Mouse (Mus musculus) heart, embryonic 15.5 days (tissue): ENCODE results near the gene Tc2n. TPM values are rescaled to one million over a fixed set of nuclear protein-coding genes. Genes with fewer than 3 reads are reported as not detected.

Experiments used
- ATAC-seq: fragments of 200-750 bp; cut with Nextera tagmentation; replicated peaks from 2 replicates; pipeline ENCODE4 v1.8.0; 2017; ENCODE audit warnings: low read depth, moderate TSS enrichment; ENCODE audit not compliant: insufficient number of reproducible peaks, insufficient read depth, low FRiP score
- H3K27ac ChIP-seq: fragments of 300-500 bp; sonication (generic); 2 replicates; pipeline ENCODE4 v1.5.1; 2015; ENCODE audit warnings: mild to moderate bottlenecking, inconsistent platforms
- H3K27me3 ChIP-seq: fragments of 300-500 bp; sonication (generic); 2 replicates; pipeline ENCODE4 v1.6.1; 2015; ENCODE audit warnings: inconsistent platforms
- H3K36me3 ChIP-seq: fragments of 300-500 bp; sonication (generic); 2 replicates; pipeline ENCODE4 v1.6.1; 2015; ENCODE audit warnings: mild to moderate bottlenecking, inconsistent platforms
- H3K4me1 ChIP-seq: fragments of 300-500 bp; sonication (generic); replicated peaks from 2 replicates; pipeline ENCODE4 v1.6.1; 2015; ENCODE audit warnings: inconsistent platforms
- H3K4me2 ChIP-seq: fragments of 300-500 bp; sonication (generic); 2 replicates; pipeline ENCODE4 v1.6.1; 2015; ENCODE audit warnings: inconsistent platforms, mild to moderate bottlenecking, moderate library complexity
- H3K4me3 ChIP-seq: fragments of 300-500 bp; sonication (generic); 2 replicates; pipeline ENCODE4 v1.5.1; 2015; ENCODE audit warnings: mild to moderate bottlenecking, inconsistent platforms
- H3K9ac ChIP-seq: fragments of 300-500 bp; sonication (generic); 2 replicates; pipeline ENCODE4 v1.6.1; 2015; ENCODE audit warnings: mild to moderate bottlenecking, inconsistent platforms
- H3K9me3 ChIP-seq: fragments of 300-500 bp; sonication (generic); replicated peaks from 2 replicates; pipeline ENCODE4 v1.6.1; 2016; ENCODE audit warnings: inconsistent platforms
- WGBS: fragments of 180-500 bp; shearing (Covaris S2); methylation state at CpG from one replicate; pipeline ENCODE4 v1.1.7; 2015; ENCODE audit warnings: mixed read lengths; 5-methylcytosine and 5-hydroxymethylcytosine counted together
- polyA plus RNA-seq: library from polyadenylated mRNA; unstranded; fragments of >200 nt; fragmentation: Nextera tagmentation; extraction: Ambion mirVana; gene quantifications from 2 replicates; pipeline ENCODE4 v1.2.1, GENCODE M21; 2015

The Tc2n gene
- 0.49 and 0.74 TPM in 2 replicates for polyA plus RNA-seq

GRCm38 (mm10) chr12:101718054-101718754, at the start of gene Tc2n:
Tc2n (minus strand) TSS chr12:101718523.
- no peaks in the 10 kb centered on the region for H3K9me3 ChIP-seq
- ATAC-seq: peak; percentile 92
- H3K4me3 ChIP-seq: peak within 1 kb of the TSS; percentile 65
- peaks cover 17% of the 10 kb centered on the region for H3K27me3 ChIP-seq
- peaks cover 6% of the 10 kb centered on the region for H3K4me1 ChIP-seq
- peak within 1 kb of the TSS; percentile 40; the same call in 1 of the 2 replicates for H3K9ac ChIP-seq
- H3K4me2 ChIP-seq: peak within 1 kb of the TSS; percentile 95
- no peaks in the 10 kb centered on the region for H3K36me3 ChIP-seq
- 1% methylated on average over 65 of the region's 75 CpGs for WGBS
- H3K27ac ChIP-seq: no peak within 1 kb of the TSS

- peak; percentile 72 for ATAC-seq
- Histone ChIP-seq H3K36me3 (no peaks in the 10 kb centered on the region), H3K9me3 (no peaks in the 10 kb centered on the region), H3K27me3 (no peaks in the 10 kb centered on the region), H3K4me2 (no peak overlapping the region), H3K4me1 (peaks cover 20% of the 10 kb centered on the region), H3K4me3 (no peak overlapping the region), H3K9ac (no peak overlapping the region), H3K27ac (peak overlapping the region; percentile 76)
- 34% methylated on average over 9 of the region's 9 CpGs for WGBS
Measured at GRCm38 (mm10) chr12:101767306-101768053, 49.2 kb upstream of the Tc2n start.

GRCm38 (mm10) chr12:101766228-101766852, 48.0 kb upstream of the Tc2n start:
- Histone ChIP-seq H3K27me3 (no peaks in the 10 kb centered on the region), H3K4me2 (no peak overlapping the region), H3K9me3 (no peaks in the 10 kb centered on the region), H3K4me1 (peaks cover 20% of the 10 kb centered on the region), H3K36me3 (no peaks in the 10 kb centered on the region), H3K9ac (no peak overlapping the region), H3K27ac (peak overlapping the region; percentile 76), H3K4me3 (no peak overlapping the region)
- peak; percentile 73 for ATAC-seq
- 65% methylated on average over 3 of the region's 3 CpGs for WGBS

GRCm38 (mm10) chr12:101764870-101765269, 46.5 kb upstream of the Tc2n start:
- H3K4me1 ChIP-seq: peaks cover 18% of the 10 kb centered on the region
- H3K27ac ChIP-seq: no peak overlapping the region
- H3K36me3 ChIP-seq: no peaks in the 10 kb centered on the region
- no peak overlapping the region for H3K9ac ChIP-seq
- ATAC-seq: no peak
- no peak overlapping the region for H3K4me2 ChIP-seq
- H3K4me3 ChIP-seq: no peak overlapping the region
- WGBS: 72% methylated on average over 5 of the region's 5 CpGs
- H3K9me3 ChIP-seq: no peaks in the 10 kb centered on the region
- H3K27me3 ChIP-seq: no peaks in the 10 kb centered on the region

GRCm38 (mm10) chr12:101763065-101763464, 44.7 kb upstream of the Tc2n start:
- ATAC-seq: no peak
- Histone ChIP-seq H3K4me2 (no peak overlapping the region), H3K9ac (no peak overlapping the region), H3K27me3 (no peaks in the 10 kb centered on the region), H3K9me3 (no peaks in the 10 kb centered on the region), H3K4me1 (peaks cover 16% of the 10 kb centered on the region), H3K4me3 (no peak overlapping the region), H3K27ac (no peak overlapping the region), H3K36me3 (no peaks in the 10 kb centered on the region)
- 59% methylated on average over 3 of the region's 3 CpGs for WGBS

- Histone ChIP-seq H3K9ac (no peak overlapping the region), H3K4me2 (no peak overlapping the region), H3K4me3 (no peak overlapping the region), H3K4me1 (peaks cover 6% of the 10 kb centered on the region), H3K36me3 (no peaks in the 10 kb centered on the region), H3K9me3 (no peaks in the 10 kb centered on the region), H3K27ac (no peak overlapping the region), H3K27me3 (no peaks in the 10 kb centered on the region)
- 81% methylated on average over 5 of the region's 5 CpGs for WGBS
- no peak for ATAC-seq
Measured at GRCm38 (mm10) chr12:101762054-101762453, 43.7 kb upstream of the Tc2n start.

- no peak for ATAC-seq
- no peak overlapping the region for H3K4me2 ChIP-seq
- H3K9me3 ChIP-seq: no peaks in the 10 kb centered on the region
- H3K4me3 ChIP-seq: no peak overlapping the region
- H3K27ac ChIP-seq: no peak overlapping the region
- no peak overlapping the region for H3K9ac ChIP-seq
- H3K36me3 ChIP-seq: no peaks in the 10 kb centered on the region
- WGBS: 53% methylated on average over 6 of the region's 6 CpGs
- H3K27me3 ChIP-seq: no peaks in the 10 kb centered on the region
- no peaks in the 10 kb centered on the region for H3K4me1 ChIP-seq
Measured at GRCm38 (mm10) chr12:101759440-101760045, 41.2 kb upstream of the Tc2n start.

GRCm38 (mm10) chr12:101758698-101759097, 40.4 kb upstream of the Tc2n start:
- H3K9ac ChIP-seq: no peak overlapping the region
- H3K4me2 ChIP-seq: no peak overlapping the region
- no peaks in the 10 kb centered on the region for H3K4me1 ChIP-seq
- no peaks in the 10 kb centered on the region for H3K36me3 ChIP-seq
- H3K4me3 ChIP-seq: no peak overlapping the region
- no peak overlapping the region for H3K27ac ChIP-seq
- ATAC-seq: no peak
- H3K27me3 ChIP-seq: no peaks in the 10 kb centered on the region
- H3K9me3 ChIP-seq: no peaks in the 10 kb centered on the region

GRCm38 (mm10) chr12:101742375-101742774, 24.1 kb upstream of the Tc2n start:
- ATAC-seq: no peak
- H3K4me2 ChIP-seq: no peak overlapping the region
- no peaks in the 10 kb centered on the region for H3K9me3 ChIP-seq
- no peak overlapping the region for H3K27ac ChIP-seq
- no peaks in the 10 kb centered on the region for H3K36me3 ChIP-seq
- no peak overlapping the region for H3K4me3 ChIP-seq
- 54% methylated on average over 2 of the region's 2 CpGs for WGBS
- no peak overlapping the region for H3K9ac ChIP-seq
- H3K27me3 ChIP-seq: no peaks in the 10 kb centered on the region
- no peaks in the 10 kb centered on the region for H3K4me1 ChIP-seq

GRCm38 (mm10) chr12:101740486-101740885, 22.2 kb upstream of the Tc2n start:
- 22% methylated on average over 2 of the region's 2 CpGs for WGBS
- H3K9me3 ChIP-seq: no peaks in the 10 kb centered on the region
- no peak overlapping the region for H3K27ac ChIP-seq
- H3K36me3 ChIP-seq: no peaks in the 10 kb centered on the region
- no peak overlapping the region for H3K9ac ChIP-seq
- ATAC-seq: no peak
- H3K4me1 ChIP-seq: no peaks in the 10 kb centered on the region
- no peak overlapping the region for H3K4me3 ChIP-seq
- no peaks in the 10 kb centered on the region for H3K27me3 ChIP-seq
- H3K4me2 ChIP-seq: no peak overlapping the region

GRCm38 (mm10) chr12:101740045-101740444, 21.7 kb upstream of the Tc2n start:
- no peaks in the 10 kb centered on the region for H3K27me3 ChIP-seq
- WGBS: 36% methylated on average over 2 of the region's 2 CpGs
- H3K4me2 ChIP-seq: no peak overlapping the region
- ATAC-seq: no peak
- no peaks in the 10 kb centered on the region for H3K36me3 ChIP-seq
- H3K9me3 ChIP-seq: no peaks in the 10 kb centered on the region
- no peak overlapping the region for H3K9ac ChIP-seq
- H3K27ac ChIP-seq: no peak overlapping the region
- no peak overlapping the region for H3K4me3 ChIP-seq
- no peaks in the 10 kb centered on the region for H3K4me1 ChIP-seq
